Mouse (Mus musculus) macrophage (primary cell): ENCODE results near the gene Cpa4. TPM values are rescaled to one million over a fixed set of nuclear protein-coding genes. Genes with fewer than 3 reads are reported as not detected.

ENCODE experiments used
- H3K27ac ChIP-seq: fragments of 350-480 bp; formaldehyde crosslinking; 2 replicates; pipeline ENCODE4 v1.9.0; 2021
- H3K36me3 ChIP-seq: fragments of 350-480 bp; formaldehyde crosslinking; 2 replicates; pipeline ENCODE4 v1.9.0; 2021; ENCODE audit errors: inconsistent target
- H3K4me3 ChIP-seq: fragments of 350-480 bp; formaldehyde crosslinking; 2 replicates; pipeline ENCODE4 v1.9.0; 2021; ENCODE audit errors: inconsistent target
- H3K79me2 ChIP-seq: fragments of 350-480 bp; formaldehyde crosslinking; 2 replicates; pipeline ENCODE4 v1.9.0; 2021; ENCODE audit errors: inconsistent target
- WGBS: methylation state at CpG from one replicate; pipeline ENCODE4 v1.1.7; 2026; ENCODE audit warnings: inconsistent platforms; ENCODE audit not compliant: missing documents; 5-methylcytosine and 5-hydroxymethylcytosine counted together
- polyA plus RNA-seq: library from polyadenylated mRNA; stranded (reverse); fragments of 250-400 nt; gene quantifications from 3 replicates; pipeline ENCODE4 v1.2.4, GENCODE M21; 2018; ENCODE audit warnings: inconsistent platforms
- total RNA-seq, 78 experiments: library from RNA; depleted of rRNA; stranded (reverse); fragments of 250-400 nt; gene quantifications; 1 replicate in 9 of 78; 2 replicates in 24 of 78; 3 replicates in 43 of 78; 4 replicates in 2 of 78; pipeline ENCODE4 v1.2.4; 2018; ENCODE audit warnings: inconsistent platforms in 56 of 78

Gene Cpa4
- total RNA-seq (2018; cell fraction: chromatin; rRNA removed) = not detected
- not detected for total RNA-seq (2018; cell fraction: cytosol; rRNA removed)
- not detected for total RNA-seq (2018; cell fraction: nucleus; rRNA removed)
- not detected in 3 replicates for polyA plus RNA-seq

GRCm38 (mm10) chr6:30568069-30568468 lies at the start of gene Cpa4:
Gene Cpa4 (plus strand): TSS chr6:30568369.
- no peaks in the 10 kb centered on the region for H3K79me2 ChIP-seq
- H3K36me3 ChIP-seq = no peaks in the 10 kb centered on the region
- WGBS = 91% methylated on average over 5 of the region's 5 CpGs
- H3K4me3 ChIP-seq = no peak within 1 kb of the TSS
- no peak within 1 kb of the TSS for H3K27ac ChIP-seq

GRCm38 (mm10) chr6:30520400-30520799 lies 47.8 kb upstream of the Cpa4 start:
- 61% methylated on average over 11 of the region's 11 CpGs for whole genome bisulfite sequencing
- Histone ChIP-seq H3K4me3 (no peak overlapping the region), H3K79me2 (no peaks in the 10 kb centered on the region), H3K27ac (no peak overlapping the region), H3K36me3 (no peaks in the 10 kb centered on the region)

GRCm38 (mm10) chr6:30525456-30526332 lies 42.5 kb upstream of the Cpa4 start:
- WGBS = 84% methylated on average over 7 of the region's 7 CpGs
- H3K4me3 ChIP-seq = no peak overlapping the region
- no peaks in the 10 kb centered on the region for H3K36me3 ChIP-seq
- no peaks in the 10 kb centered on the region for H3K79me2 ChIP-seq
- no peak overlapping the region for H3K27ac ChIP-seq

GRCm38 (mm10) chr6:30526586-30527515 lies 41.3 kb upstream of the Cpa4 start:
- no peaks in the 10 kb centered on the region for H3K36me3 ChIP-seq
- no peak overlapping the region for H3K4me3 ChIP-seq
- no peak overlapping the region for H3K27ac ChIP-seq
- H3K79me2 ChIP-seq = no peaks in the 10 kb centered on the region
- 54% methylated on average over 19 of the region's 19 CpGs for WGBS

- H3K79me2 ChIP-seq = no peaks in the 10 kb centered on the region
- H3K36me3 ChIP-seq = no peaks in the 10 kb centered on the region
- H3K4me3 ChIP-seq = no peak overlapping the region
- 91% methylated on average over 6 of the region's 6 CpGs for WGBS
- no peak overlapping the region for H3K27ac ChIP-seq
Observed at GRCm38 (mm10) chr6:30528800-30529199, 39.4 kb upstream of the Cpa4 start.

GRCm38 (mm10) chr6:30535340-30535739 lies 32.8 kb upstream of the Cpa4 start:
- H3K79me2 ChIP-seq = no peaks in the 10 kb centered on the region
- no peak overlapping the region for H3K4me3 ChIP-seq
- no peaks in the 10 kb centered on the region for H3K36me3 ChIP-seq
- H3K27ac ChIP-seq = no peak overlapping the region
- 29% methylated on average over 3 of the region's 3 CpGs for WGBS

GRCm38 (mm10) chr6:30538240-30538639 lies 29.9 kb upstream of the Cpa4 start:
- Histone ChIP-seq H3K79me2 (no peaks in the 10 kb centered on the region), H3K4me3 (no peak overlapping the region), H3K36me3 (no peaks in the 10 kb centered on the region), H3K27ac (no peak overlapping the region)
- 97% methylated on average over 10 of the region's 10 CpGs for WGBS

GRCm38 (mm10) chr6:30538800-30539199 lies 29.4 kb upstream of the Cpa4 start:
- no peak overlapping the region for H3K4me3 ChIP-seq
- no peak overlapping the region for H3K27ac ChIP-seq
- 91% methylated on average over 5 of the region's 5 CpGs for WGBS
- no peaks in the 10 kb centered on the region for H3K36me3 ChIP-seq
- H3K79me2 ChIP-seq = no peaks in the 10 kb centered on the region

GRCm38 (mm10) chr6:30541009-30541799 lies 27.0 kb upstream of the Cpa4 start, which contains the start of gene Cpa2:
Gene Cpa2 (plus strand): TSS chr6:30541582.
- no peaks in the 10 kb centered on the region for H3K79me2 ChIP-seq
- H3K4me3 ChIP-seq = no peak within 1 kb of the TSS
- WGBS = 93% methylated on average over 11 of the region's 11 CpGs
- H3K36me3 ChIP-seq = no peaks in the 10 kb centered on the region
- no peak within 1 kb of the TSS for H3K27ac ChIP-seq

GRCm38 (mm10) chr6:30542277-30542676 lies 25.9 kb upstream of the Cpa4 start:
- Histone ChIP-seq H3K4me3 (no peak overlapping the region), H3K79me2 (no peaks in the 10 kb centered on the region), H3K27ac (no peak overlapping the region), H3K36me3 (no peaks in the 10 kb centered on the region)
- whole genome bisulfite sequencing = 92% methylated on average over 6 of the region's 6 CpGs

GRCm38 (mm10) chr6:30543077-30543476 lies 25.1 kb upstream of the Cpa4 start:
- Histone ChIP-seq H3K36me3 (no peaks in the 10 kb centered on the region), H3K79me2 (no peaks in the 10 kb centered on the region), H3K4me3 (no peak overlapping the region), H3K27ac (no peak overlapping the region)
- WGBS = 93% methylated on average over 12 of the region's 12 CpGs

- Histone ChIP-seq H3K4me3 (no peak overlapping the region), H3K79me2 (no peaks in the 10 kb centered on the region)
- 31% methylated on average over 8 of the region's 8 CpGs for WGBS
Observed at GRCm38 (mm10) chr6:30543851-30544250, 24.3 kb upstream of the Cpa4 start.

GRCm38 (mm10) chr6:30545689-30546088 lies 22.5 kb upstream of the Cpa4 start:
- Histone ChIP-seq H3K79me2 (no peaks in the 10 kb centered on the region), H3K27ac (no peak overlapping the region), H3K36me3 (no peaks in the 10 kb centered on the region), H3K4me3 (no peak overlapping the region)
- WGBS = 94% methylated on average over 5 of the region's 7 CpGs

More at GRCm38 (mm10) chr6:30543851-30544250, 24.3 kb upstream of the Cpa4 start:
- Histone ChIP-seq H3K36me3 (no peaks in the 10 kb centered on the region), H3K27ac (no peak overlapping the region)
